Mouse (Mus musculus) CH12.LX (cell line): ENCODE results near the gene Nabp1. TPM values are rescaled to one million over a fixed set of nuclear protein-coding genes. Genes with fewer than 3 reads are reported as not detected.

Experiments
- DNase-seq: peaks from one replicate; pipeline ENCODE4 v3.0.0-alpha.2; 2013; ENCODE audit errors: extremely low read depth
- H3K27ac ChIP-seq: 2 replicates; pipeline ENCODE4 v1.5.1; 2012; ENCODE audit warnings: low read depth, mild to moderate bottlenecking, control low read depth, moderate library complexity; ENCODE audit not compliant: insufficient read depth
- H3K27me3 ChIP-seq: replicated peaks from 2 replicates; pipeline ENCODE3; 2012; ENCODE audit warnings: inconsistent platforms
- H3K36me3 ChIP-seq, 2 experiments: replicated peaks in 1 of 2; 2 replicates each; pipeline versions ENCODE3 to v1.6.1; 2012; ENCODE audit warnings: inconsistent platforms in 1 of 2, low read length in 1 of 2, mild to moderate bottlenecking in 1 of 2, mixed read lengths in 1 of 2, moderate library complexity in 1 of 2; ENCODE audit not compliant: control insufficient read depth in 1 of 2, insufficient read depth in 1 of 2
- H3K4me1 ChIP-seq, 2 experiments: 2 replicates each; pipeline ENCODE4 v1.6.1; 2012; ENCODE audit warnings: inconsistent platforms in 1 of 2, moderate library complexity in 1 of 2; ENCODE audit not compliant: insufficient read depth in 2 of 2, control insufficient read depth in 1 of 2
- H3K4me2 ChIP-seq: 2 replicates; pipeline ENCODE4 v1.6.1; 2012; ENCODE audit warnings: low read depth, mild to moderate bottlenecking, control low read depth; ENCODE audit not compliant: poor library complexity, insufficient read depth, severe bottlenecking
- H3K4me3 ChIP-seq, 3 experiments: fragments of 150-350 bp in 1 of 3; sonication (generic) in 1 of 3; replicated peaks in 1 of 3; 2 replicates each; pipeline versions ENCODE3 to v1.5.1; 2011 to 2012; ENCODE audit warnings: low read depth in 2 of 3, low read length in 2 of 3, mild to moderate bottlenecking in 2 of 3, moderate library complexity in 2 of 3, control low read depth in 1 of 3, improper control_type of control experiment in 1 of 3, inconsistent platforms in 1 of 3, mixed read lengths in 1 of 3; ENCODE audit not compliant: poor library complexity in 1 of 3
- H3K79me2 ChIP-seq: replicated peaks from 2 replicates; pipeline ENCODE4 v1.6.1; 2012; ENCODE audit warnings: mild to moderate bottlenecking, moderate library complexity; ENCODE audit not compliant: control insufficient read depth, poor library complexity, insufficient read depth, severe bottlenecking; ENCODE audit errors: extremely low read depth
- H3K9ac ChIP-seq: 2 replicates; pipeline ENCODE4 v1.6.1; 2012; ENCODE audit warnings: low read depth, mild to moderate bottlenecking, control low read depth, moderate library complexity; ENCODE audit not compliant: insufficient read depth
- H3K9me3 ChIP-seq: replicated peaks from 2 replicates; pipeline ENCODE3; 2012; ENCODE audit warnings: low read length, inconsistent platforms, mixed read lengths
- BHLHE40 ChIP-seq: IDR thresholded peaks from 2 replicates; pipeline ENCODE4 v1.6.1; 2011; ENCODE audit warnings: mild to moderate bottlenecking, low read depth, low read length, improper control_type of control experiment
- CHD2 ChIP-seq: IDR thresholded peaks from 2 replicates; pipeline ENCODE4 v1.6.1; 2011; ENCODE audit warnings: low read length, improper control_type of control experiment
- CTCF ChIP-seq, 2 experiments: IDR thresholded peaks in 1 of 2; conservative IDR thresholded peaks in 1 of 2; 2 replicates each; pipeline ENCODE4 v1.5.1; 2011 to 2012; ENCODE audit warnings: low read depth in 2 of 2, low read length in 2 of 2, improper control_type of control experiment in 1 of 2, inconsistent platforms in 1 of 2, mild to moderate bottlenecking in 1 of 2, moderate library complexity in 1 of 2
- E2F4 ChIP-seq: IDR thresholded peaks from 2 replicates; pipeline ENCODE4 v1.6.1; 2011; ENCODE audit warnings: low read depth, low read length, improper control_type of control experiment; ENCODE audit not compliant: insufficient replicate concordance
- ELF1 ChIP-seq: IDR thresholded peaks from 2 replicates; pipeline ENCODE4 v1.6.1; 2014; ENCODE audit warnings: low read depth, mild to moderate bottlenecking, inconsistent platforms, low read length, improper control_type of control experiment
- EP300 ChIP-seq: IDR thresholded peaks from 2 replicates; pipeline ENCODE4 v1.6.1; 2011; ENCODE audit warnings: low read length, improper control_type of control experiment
- ETS1 ChIP-seq: conservative IDR thresholded peaks from 2 replicates; pipeline ENCODE4 v1.6.1; 2012; ENCODE audit warnings: low read depth, mild to moderate bottlenecking, inconsistent platforms, low read length, improper control_type of control experiment, moderate library complexity
- GABPA ChIP-seq: IDR thresholded peaks from 2 replicates; pipeline ENCODE4 v1.6.1; 2012; ENCODE audit warnings: low read depth, low read length, improper control_type of control experiment, inconsistent platforms; ENCODE audit not compliant: insufficient replicate concordance
- IRF4 ChIP-seq: IDR thresholded peaks from 2 replicates; pipeline ENCODE4 v1.6.1; 2014; ENCODE audit warnings: low read depth, mild to moderate bottlenecking, inconsistent platforms, low read length, improper control_type of control experiment
- JUN ChIP-seq: IDR thresholded peaks from 2 replicates; pipeline ENCODE4 v1.6.1; 2011; ENCODE audit warnings: low read depth, mild to moderate bottlenecking, low read length, improper control_type of control experiment, moderate library complexity; ENCODE audit not compliant: insufficient read depth
- KAT2A ChIP-seq: IDR thresholded peaks from 2 replicates; pipeline ENCODE4 v1.6.1; 2012; ENCODE audit warnings: low read length, improper control_type of control experiment, inconsistent platforms; ENCODE audit not compliant: insufficient replicate concordance
- MAFK ChIP-seq: IDR thresholded peaks from 2 replicates; pipeline ENCODE4 v1.6.1; 2011; ENCODE audit warnings: low read length, improper control_type of control experiment; ENCODE audit not compliant: insufficient replicate concordance
- MAX ChIP-seq: IDR thresholded peaks from 2 replicates; pipeline ENCODE4 v1.6.1; 2011; ENCODE audit warnings: low read length, improper control_type of control experiment
- MEF2A ChIP-seq: IDR thresholded peaks from 2 replicates; pipeline ENCODE4 v1.6.1; 2014; ENCODE audit warnings: low read depth, mild to moderate bottlenecking, inconsistent platforms, low read length, improper control_type of control experiment, borderline replicate concordance
- PAX5 ChIP-seq: IDR thresholded peaks from 2 replicates; pipeline ENCODE4 v1.6.1; 2012; ENCODE audit warnings: low read length, inconsistent platforms, mixed read lengths
- SIN3A ChIP-seq: IDR thresholded peaks from 2 replicates; pipeline ENCODE4 v1.6.1; 2012; ENCODE audit warnings: low read length, improper control_type of control experiment, inconsistent platforms
- TCF12 ChIP-seq: IDR thresholded peaks from 2 replicates; pipeline ENCODE4 v1.6.1; 2014; ENCODE audit warnings: low read depth, mild to moderate bottlenecking, inconsistent platforms, low read length, improper control_type of control experiment
- UBTF ChIP-seq: IDR thresholded peaks from 2 replicates; pipeline ENCODE4 v1.6.1; 2012; ENCODE audit warnings: low read depth, mild to moderate bottlenecking, inconsistent platforms, low read length, improper control_type of control experiment, moderate library complexity
- USF1 ChIP-seq: IDR thresholded peaks from 2 replicates; pipeline ENCODE4 v1.6.1; 2014; ENCODE audit warnings: low read depth, mild to moderate bottlenecking, inconsistent platforms, low read length, improper control_type of control experiment
- USF2 ChIP-seq: conservative IDR thresholded peaks from 2 replicates; pipeline ENCODE4 v1.6.1; 2011; ENCODE audit warnings: low read depth, low read length, improper control_type of control experiment
- ZMIZ1 ChIP-seq: IDR thresholded peaks from 2 replicates; pipeline ENCODE4 v1.6.1; 2012; ENCODE audit warnings: low read depth, mild to moderate bottlenecking, inconsistent platforms, low read length, improper control_type of control experiment
- dilution Hi-C: fragments of 300-500 bp; cut with MboI; formaldehyde crosslinking; loops from 2 replicates; pipeline ENCODE4 v1.14.3; 2020; ENCODE audit warnings: low sequenced_read_pairs; ENCODE audit not compliant: extremely low pct_unique_long_range_greater_than_20kb, extremely low pct_ligation_motif_present
- in situ Hi-C: fragments of 300-500 bp; cut with MboI; formaldehyde crosslinking; loops from 3 replicates; pipeline ENCODE4 v1.14.3; 2019; ENCODE audit warnings: low sequenced_read_pairs, low pct_ligation_motif_present, low pct_unique_long_range_greater_than_20kb, mixed read lengths
- polyA plus RNA-seq: library from polyadenylated mRNA; unstranded; fragments of >175 nt; gene quantifications from 2 replicates; pipeline ENCODE4 v1.2.1, GENCODE M21; 2012; ENCODE audit warnings: low read depth; ENCODE audit not compliant: insufficient read length
- total RNA-seq, 2 experiments: library from RNA; depleted of rRNA; stranded (reverse); fragments of 300-350 nt in 1 of 2; fragments of >200 nt in 1 of 2; gene quantifications; 2 replicates each; pipeline ENCODE4 v1.2.3; 2012 to 2014

The Nabp1 gene
- total and polyA plus RNA-seq, 3 experiments, result 32.7 to 52.0 (median 33.7) TPM

GRCm38 (mm10) chr1:51445854-51446460, 32.3 kb downstream of the Nabp1 start:
- no peak overlapping the region for H3K27ac ChIP-seq
- TF ChIP-seq EP300 (no peak), USF2 (no peak), UBTF (no peak), KAT2A (no peak), ELF1 (no peak), E2F4 (no peak), SIN3A (no peak)
- H3K4me1 ChIP-seq, result peaks cover 18 to 36% of the 10 kb centered on the region in 2 experiments
- no peaks in the 10 kb centered on the region for H3K36me3 ChIP-seq
- H3K4me2 ChIP-seq, result no peak overlapping the region
- DNase-seq, result no peak
- no peak overlapping the region for H3K4me3 ChIP-seq
- H3K79me2 ChIP-seq, result no peaks in the 10 kb centered on the region
- no peaks in the 10 kb centered on the region for H3K27me3 ChIP-seq
- in situ Hi-C loops (no loop called here), dilution Hi-C loops (no loop called here)
- no peak overlapping the region for H3K9ac ChIP-seq
- no peaks in the 10 kb centered on the region for H3K9me3 ChIP-seq

- no peak overlapping the region for H3K9ac ChIP-seq
- in situ Hi-C loops, result no loop called here
- no peak overlapping the region for H3K27ac ChIP-seq
- H3K4me2 ChIP-seq, result no peak overlapping the region
- peak; percentile 62 for DNase-seq
- H3K4me1 ChIP-seq, result peaks cover 14 to 30% of the 10 kb centered on the region in 2 experiments
- no peaks in the 10 kb centered on the region for H3K36me3 ChIP-seq
- dilution Hi-C loops, result no loop called here
- H3K9me3 ChIP-seq, result no peaks in the 10 kb centered on the region
- no peaks in the 10 kb centered on the region for H3K79me2 ChIP-seq
- H3K27me3 ChIP-seq, result no peaks in the 10 kb centered on the region
- H3K4me3 ChIP-seq, result no peak overlapping the region
- TF ChIP-seq TCF12 (peak; percentile 43; the same call in 1 of the 2 replicates), MAX (no peak; the same call in 1 of the 2 replicates), BHLHE40 (peak; percentile 61), USF1 (no peak), CTCF (conservative IDR thresholded peaks at IDR 0.05 in 1 of 2, IDR thresholded peaks at IDR 0.05 in 1 of 2; ENCODE audit: low read depth in 2 of 2, low read length in 2 of 2) (no peak), ELF1 (no peak), CHD2 (0 out of 2 replicates have a peak, but pooled peaks have one; percentile 8), IRF4 (peak; percentile 67; the same call in 1 of the 2 replicates), MAFK (0 out of 2 replicates have a peak, but pooled peaks have one; percentile 22), GABPA (no peak), JUN (no peak), EP300 (peak; percentile 77), MEF2A (peak; percentile 53; the same call in 1 of the 2 replicates), ZMIZ1 (no peak), PAX5 (no peak), ETS1 (peak; percentile 40), USF2 (no peak)
These were observed 32.9 kb downstream of the Nabp1 start for GRCm38 (mm10) chr1:51445161-51445853.
